Mouse (Mus musculus) MEL (cell line): ENCODE measurements at regions not wholly inside any gene's neighbourhood (a gene's known extent, or its start where the extent isn't known, plus 50 kb on each side); places are given as distances from the start of the nearest gene placed in this dataset.

Experiments used
- DNase-seq: peaks from one replicate; pipeline ENCODE4 v3.0.0; 2011; ENCODE audit warnings: low read depth, low spot score
- H3K27ac ChIP-seq: 2 replicates; pipeline ENCODE4 v1.5.1; 2012; ENCODE audit warnings: low read depth, mild to moderate bottlenecking, control low read depth, low read length, moderate library complexity; ENCODE audit not compliant: control insufficient read depth
- H3K27me3 ChIP-seq, 2 experiments: fragments of 150-350 bp in 1 of 2; sonication (generic) in 1 of 2; 2 replicates each; pipeline ENCODE4 v1.6.1; 2012; ENCODE audit warnings: low read length in 2 of 2, mild to moderate bottlenecking in 2 of 2, improper control_type of control experiment in 1 of 2, moderate library complexity in 1 of 2; ENCODE audit not compliant: insufficient read depth in 2 of 2, control insufficient read depth in 1 of 2
- H3K36me3 ChIP-seq, 2 experiments: 2 replicates each; pipeline ENCODE4 v1.6.1; 2012 to 2014; ENCODE audit warnings: low read length in 2 of 2, improper control_type of control experiment in 1 of 2, inconsistent platforms in 1 of 2, mild to moderate bottlenecking in 1 of 2; ENCODE audit not compliant: insufficient read depth in 2 of 2, control insufficient read depth in 1 of 2
- H3K4me1 ChIP-seq, 2 experiments: fragments of 150-350 bp in 1 of 2; sonication (generic) in 1 of 2; 2 replicates each; pipeline ENCODE4 v1.6.1; 2012; ENCODE audit warnings: low read length in 2 of 2, improper control_type of control experiment in 1 of 2, mild to moderate bottlenecking in 1 of 2; ENCODE audit not compliant: insufficient read depth in 2 of 2, control insufficient read depth in 1 of 2
- H3K4me3 ChIP-seq, 2 experiments: fragments of 150-350 bp in 1 of 2; sonication (generic) in 1 of 2; 2 replicates each; pipeline ENCODE4 v1.5.1; 2012; ENCODE audit warnings: low read depth in 2 of 2, low read length in 2 of 2, mild to moderate bottlenecking in 2 of 2, moderate library complexity in 2 of 2, control low read depth in 1 of 2, improper control_type of control experiment in 1 of 2; ENCODE audit not compliant: control insufficient read depth in 1 of 2, insufficient read depth in 1 of 2
- H3K79me2 ChIP-seq: 2 replicates; pipeline ENCODE4 v1.6.1; 2012; ENCODE audit warnings: mild to moderate bottlenecking, low read length, moderate library complexity; ENCODE audit not compliant: control insufficient read depth, poor library complexity, insufficient read depth
- H3K9ac ChIP-seq: 2 replicates; pipeline ENCODE4 v1.6.1; 2012; ENCODE audit warnings: low read depth, mild to moderate bottlenecking, control low read depth, low read length, moderate library complexity; ENCODE audit not compliant: control insufficient read depth, poor library complexity, severe bottlenecking
- H3K9me3 ChIP-seq: fragments of 150-350 bp; sonication (generic); replicated peaks from 2 replicates; pipeline ENCODE4 v1.6.1; 2012; ENCODE audit warnings: mild to moderate bottlenecking, low read length, improper control_type of control experiment, moderate library complexity; ENCODE audit not compliant: insufficient read depth
- CHD2 ChIP-seq: IDR thresholded peaks from 2 replicates; pipeline ENCODE4 v1.6.1; 2011; ENCODE audit warnings: low read length, improper control_type of control experiment
- CTCF ChIP-seq, 3 experiments: IDR thresholded peaks in 2 of 3; conservative IDR thresholded peaks in 1 of 3; 2 replicates each; pipeline ENCODE4 v1.5.1; 2011 to 2012; ENCODE audit warnings: low read length in 3 of 3, low read depth in 2 of 3, mild to moderate bottlenecking in 2 of 3, improper control_type of control experiment in 1 of 3, inconsistent platforms in 1 of 3, mixed read lengths in 1 of 3, moderate library complexity in 1 of 3; ENCODE audit not compliant: control insufficient read depth in 1 of 3, insufficient read depth in 1 of 3, poor library complexity in 1 of 3, severe bottlenecking in 1 of 3
- GABPA ChIP-seq: IDR thresholded peaks from 2 replicates; pipeline ENCODE4 v1.6.1; 2012; ENCODE audit warnings: low read depth, mild to moderate bottlenecking, inconsistent platforms, low read length, improper control_type of control experiment, moderate library complexity
- JUND ChIP-seq: IDR thresholded peaks from 2 replicates; pipeline ENCODE4 v1.6.1; 2011; ENCODE audit warnings: low read depth, mild to moderate bottlenecking, improper control_type of control experiment, low read length
- MAX ChIP-seq: IDR thresholded peaks from 2 replicates; pipeline ENCODE4 v1.6.1; 2011; ENCODE audit warnings: low read length, improper control_type of control experiment
- MAZ ChIP-seq: IDR thresholded peaks from 2 replicates; pipeline ENCODE4 v1.6.1; 2012; ENCODE audit warnings: low read depth, mild to moderate bottlenecking, inconsistent platforms, low read length, improper control_type of control experiment
- MEF2A ChIP-seq: IDR thresholded peaks from 2 replicates; pipeline ENCODE4 v1.6.1; 2014; ENCODE audit warnings: low read depth, mild to moderate bottlenecking, inconsistent platforms, low read length, improper control_type of control experiment; ENCODE audit not compliant: poor library complexity, insufficient replicate concordance, severe bottlenecking; ENCODE audit errors: extremely low read depth
- NELFE ChIP-seq: IDR thresholded peaks from 2 replicates; pipeline ENCODE4 v1.6.1; 2011; ENCODE audit warnings: low read depth, low read length, improper control_type of control experiment
- NRF1 ChIP-seq: IDR thresholded peaks from 2 replicates; pipeline ENCODE4 v1.6.1; 2014; ENCODE audit warnings: low read depth, mild to moderate bottlenecking, inconsistent platforms, low read length, improper control_type of control experiment, moderate library complexity; ENCODE audit not compliant: poor library complexity, insufficient read depth, severe bottlenecking
- POLR2AphosphoS2 ChIP-seq: IDR thresholded peaks from 2 replicates; pipeline ENCODE4 v1.6.1; 2011; ENCODE audit warnings: low read length, improper control_type of control experiment
- POLR2AphosphoS5 ChIP-seq: IDR thresholded peaks from 2 replicates; pipeline ENCODE4 v1.6.1; 2012; ENCODE audit warnings: low read depth, borderline replicate concordance, mild to moderate bottlenecking, inconsistent platforms, low read length, moderate library complexity, mixed read lengths
- RAD21 ChIP-seq: IDR thresholded peaks from 2 replicates; pipeline ENCODE4 v1.6.1; 2011; ENCODE audit warnings: mild to moderate bottlenecking, low read depth, low read length, improper control_type of control experiment
- SMC3 ChIP-seq: IDR thresholded peaks from 2 replicates; pipeline ENCODE4 v1.6.1; 2011; ENCODE audit warnings: low read depth, low read length, improper control_type of control experiment
- TAL1 ChIP-seq: IDR thresholded peaks from 2 replicates; pipeline ENCODE4 v1.6.1; 2012; ENCODE audit warnings: mild to moderate bottlenecking, inconsistent platforms, low read length, moderate library complexity, mixed read lengths
- ZMIZ1 ChIP-seq: IDR thresholded peaks from 2 replicates; pipeline ENCODE4 v1.6.1; 2012; ENCODE audit warnings: low read depth, mild to moderate bottlenecking, inconsistent platforms, low read length, improper control_type of control experiment, moderate library complexity
- ZNF384 ChIP-seq: IDR thresholded peaks from 2 replicates; pipeline ENCODE4 v1.6.1; 2012; ENCODE audit warnings: low read depth, mild to moderate bottlenecking, inconsistent platforms, low read length, improper control_type of control experiment

DNA sequence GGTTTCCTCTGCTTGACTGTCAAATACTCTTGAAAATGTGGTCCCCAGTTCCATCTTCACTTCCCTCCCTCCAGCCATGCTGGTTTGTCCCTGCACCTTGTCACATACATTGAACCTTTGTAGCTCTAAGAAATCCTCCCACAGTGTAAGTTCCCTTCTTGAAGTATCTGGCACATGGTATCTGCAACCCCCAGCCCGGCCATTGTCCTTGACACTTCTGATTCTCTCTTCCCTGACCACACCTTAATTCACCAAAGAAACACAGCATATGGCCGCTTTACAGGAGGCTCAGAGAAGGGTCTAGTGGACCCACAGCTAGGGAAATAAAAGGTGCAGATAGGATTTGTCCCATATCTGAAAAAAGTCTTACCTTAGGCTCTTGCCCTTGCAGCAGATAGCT lies 133.9 kb upstream of the Gli2 start:
- H3K9me3 ChIP-seq, result no peaks in the 10 kb centered on the region
- TF ChIP-seq GABPA (no peak), POLR2AphosphoS2 (no peak), NRF1 (no peak), CTCF (IDR thresholded peaks at IDR 0.05 in 2 of 3, conservative IDR thresholded peaks at IDR 0.05 in 1 of 3; ENCODE audit: control insufficient read depth in 1 of 3, insufficient read depth in 1 of 3, low read depth in 2 of 3, low read length in 3 of 3, poor library complexity in 1 of 3, severe bottlenecking in 1 of 3) (no peak), POLR2AphosphoS5 (no peak), CHD2 (no peak), TAL1 (no peak)
- H3K4me1 ChIP-seq, result no peaks in the 10 kb centered on the region

DNA sequence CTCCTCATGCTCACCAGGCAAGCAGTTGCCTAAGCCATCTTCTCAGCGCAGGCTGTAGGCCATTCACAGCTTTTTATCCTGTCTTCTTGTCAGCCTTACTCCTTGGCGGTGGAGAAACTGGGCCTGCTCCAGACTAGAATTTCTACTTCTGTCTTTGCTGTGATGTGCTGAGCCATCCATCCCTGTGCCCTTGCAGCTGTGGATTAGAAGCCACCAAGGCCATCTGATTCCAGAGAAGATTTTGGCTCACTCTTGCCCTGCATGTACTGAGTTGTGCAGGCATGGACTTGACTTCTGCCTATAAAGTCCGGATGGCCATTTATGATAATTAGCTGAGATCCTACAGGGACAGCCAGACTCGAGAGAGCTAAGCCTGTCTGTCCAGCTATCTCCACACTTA lies 133.4 kb upstream of the Gli2 start:
- no peak overlapping the region for H3K27ac ChIP-seq
- no peaks in the 10 kb centered on the region for H3K27me3 ChIP-seq
- no peak overlapping the region for H3K9ac ChIP-seq
- no peaks in the 10 kb centered on the region for H3K36me3 ChIP-seq
- no peaks in the 10 kb centered on the region for H3K79me2 ChIP-seq
- H3K4me3 ChIP-seq, result no peak overlapping the region
- no peaks in the 10 kb centered on the region for H3K9me3 ChIP-seq
- no peaks in the 10 kb centered on the region for H3K4me1 ChIP-seq
- DNase-seq, result no peak
- TF ChIP-seq NELFE (no peak), SMC3 (no peak), MEF2A (no peak), MAZ (no peak), POLR2AphosphoS5 (no peak), ZNF384 (no peak), MAX (no peak), GABPA (no peak), ZMIZ1 (no peak), RAD21 (no peak), JUND (no peak), NRF1 (no peak)

More for the DNA sequence above, 133.9 kb upstream of the Gli2 start:
- Histone ChIP-seq H3K9ac (no peak overlapping the region), H3K79me2 (no peaks in the 10 kb centered on the region), H3K36me3 (no peaks in the 10 kb centered on the region), H3K27ac (no peak overlapping the region), H3K4me3 (no peak overlapping the region), H3K27me3 (no peaks in the 10 kb centered on the region)
- no peak for DNase-seq
